Mouse (Mus musculus) spleen, adult 2 months (tissue): Measurements from ENCODE around the gene Zc3h12c. TPM values are rescaled to one million over a fixed set of nuclear protein-coding genes. Genes with fewer than 3 reads are reported as not detected.

ENCODE experiments used
- DNase-seq, 2 experiments: peaks; one replicate each; pipeline versions ENCODE4 v3.0.0 to v3.0.0-alpha.2; 2012 to 2021; ENCODE audit warnings: low spot score in 2 of 2, low read depth in 1 of 2
- H3K27ac ChIP-seq: fragments of 200-500 bp; 2 replicates; pipeline ENCODE4 v1.5.1; 2012; ENCODE audit warnings: low read length, inconsistent platforms; ENCODE audit not compliant: insufficient read depth
- H3K27me3 ChIP-seq: fragments of 200-500 bp; 2 replicates; pipeline ENCODE4 v1.6.1; 2012; ENCODE audit warnings: mild to moderate bottlenecking, moderate library complexity, low read length, inconsistent platforms; ENCODE audit not compliant: control insufficient read depth, insufficient read depth
- H3K36me3 ChIP-seq: fragments of 200-500 bp; 2 replicates; pipeline ENCODE4 v1.6.1; 2012; ENCODE audit warnings: mild to moderate bottlenecking, low read length, inconsistent platforms; ENCODE audit not compliant: control insufficient read depth, insufficient read depth
- H3K4me1 ChIP-seq: fragments of 200-500 bp; 2 replicates; pipeline ENCODE4 v1.6.1; 2011; ENCODE audit warnings: inconsistent platforms; ENCODE audit not compliant: control insufficient read depth, insufficient read depth, insufficient read length
- H3K4me3 ChIP-seq: fragments of 200-500 bp; 2 replicates; pipeline ENCODE4 v1.5.1; 2011; ENCODE audit warnings: mild to moderate bottlenecking, inconsistent platforms; ENCODE audit not compliant: insufficient read depth, insufficient read length; ENCODE audit errors: extremely low read depth
- CTCF ChIP-seq: fragments of 200-500 bp; IDR thresholded peaks from 2 replicates; pipeline ENCODE4 v1.5.1; 2011; ENCODE audit warnings: mild to moderate bottlenecking, inconsistent platforms; ENCODE audit not compliant: insufficient read depth, insufficient read length, insufficient replicate concordance; ENCODE audit errors: extremely low read depth
- POLR2A ChIP-seq: fragments of 200-500 bp; IDR thresholded peaks from 2 replicates; pipeline ENCODE4 v1.6.1; 2011; ENCODE audit warnings: low read depth, low read length, inconsistent platforms
- WGBS: fragments of 180-500 bp; shearing (Covaris S2); methylation state at CpG from one replicate; pipeline ENCODE4 v1.1.7; 2018; 5-methylcytosine and 5-hydroxymethylcytosine counted together
- polyA plus RNA-seq: library from polyadenylated mRNA; depleted of rRNA; stranded (reverse); fragments of >200 nt; gene quantifications from 2 replicates; pipeline ENCODE4 v1.2.3, GENCODE M21; 2012; rRNA removed

Zc3h12c gene
- polyA plus RNA-seq, result 1.4 and 1.7 TPM in 2 replicates

DNA sequence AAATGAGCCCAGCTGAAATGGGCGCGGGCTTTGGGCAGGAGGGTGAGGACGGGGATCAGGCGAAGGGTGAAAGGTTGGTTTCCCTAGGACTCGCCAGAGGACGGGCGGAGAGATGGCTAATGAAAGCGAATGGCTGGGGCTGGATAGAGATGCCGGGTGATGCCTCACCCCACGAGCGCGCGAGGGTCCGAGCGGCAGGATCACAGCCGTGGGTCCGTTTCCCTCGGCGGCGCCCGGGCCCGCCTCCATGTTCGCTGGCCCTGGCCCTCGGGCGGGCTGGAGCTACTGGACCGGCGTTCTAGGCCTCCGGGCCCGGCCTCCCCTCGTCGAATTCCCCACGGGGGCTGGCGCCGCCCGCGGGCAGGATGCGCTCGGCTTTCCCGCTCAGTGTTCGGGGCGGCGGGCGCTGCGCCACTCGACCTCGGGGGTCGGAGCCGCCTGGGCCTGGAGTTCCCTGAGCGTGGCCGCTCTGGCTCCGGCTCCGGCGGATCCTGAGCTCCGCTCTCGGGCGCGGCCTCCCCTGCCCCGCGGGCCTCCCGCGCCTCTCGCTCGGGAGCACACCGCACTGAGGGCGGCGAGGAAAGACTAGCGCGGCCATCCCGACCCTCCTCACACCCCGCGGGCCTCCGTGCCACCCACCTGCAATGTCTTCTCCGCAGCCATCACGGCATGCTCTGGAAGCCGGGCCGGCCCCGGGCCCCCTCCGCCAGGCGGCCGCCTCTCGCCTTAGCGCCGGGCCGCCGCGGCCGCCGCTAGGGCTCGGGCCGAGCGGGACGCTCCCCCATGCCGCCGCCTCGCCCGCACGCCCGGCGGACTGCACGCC is at the start of gene Zc3h12c:
Gene Zc3h12c (minus strand): TSS at position 710 of the 823 bp plus-strand sequence.
- DNase-seq, result peak in 1 of 2 experiments; percentile 19
- Histone ChIP-seq H3K27me3 (peaks cover 13% of the 10 kb centered on the region), H3K36me3 (no peaks in the 10 kb centered on the region), H3K27ac (peak within 1 kb of the TSS; percentile 61), H3K4me1 (peaks cover 14% of the 10 kb centered on the region), H3K4me3 (peak within 1 kb of the TSS; percentile 73)
- no peak for TF ChIP-seq CTCF
- TF ChIP-seq POLR2A, result no peak
- under 1% methylated on average over 100 of the region's 100 CpGs for WGBS

DNA sequence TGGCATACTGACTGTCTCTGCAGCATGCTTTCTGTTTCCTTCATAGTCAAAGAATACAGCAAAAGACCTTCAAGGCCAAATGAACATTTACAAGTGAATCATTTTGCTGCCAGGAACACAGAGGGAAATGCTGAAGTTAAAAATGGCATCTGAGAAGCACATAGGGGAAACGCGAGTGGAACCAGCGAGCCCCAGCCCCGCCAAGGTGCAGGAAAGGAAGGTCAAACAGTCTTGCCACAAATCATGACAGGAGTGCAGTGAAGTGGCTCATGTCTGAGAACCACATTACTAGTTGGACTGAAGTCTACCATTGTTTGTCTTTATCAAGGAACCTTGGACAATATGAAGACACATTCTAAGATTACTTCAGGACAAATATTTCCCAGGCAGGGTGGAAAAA is 49.3 kb upstream of the Zc3h12c start:
- DNase-seq, result no peak
- WGBS, result 8% methylated on average over 4 of the region's 4 CpGs
- TF ChIP-seq POLR2A, result no peak
- TF ChIP-seq CTCF, result no peak
- Histone ChIP-seq H3K36me3 (no peaks in the 10 kb centered on the region), H3K4me1 (no peaks in the 10 kb centered on the region), H3K4me3 (no peak overlapping the region), H3K27ac (no peak overlapping the region), H3K27me3 (no peaks in the 10 kb centered on the region)

DNA sequence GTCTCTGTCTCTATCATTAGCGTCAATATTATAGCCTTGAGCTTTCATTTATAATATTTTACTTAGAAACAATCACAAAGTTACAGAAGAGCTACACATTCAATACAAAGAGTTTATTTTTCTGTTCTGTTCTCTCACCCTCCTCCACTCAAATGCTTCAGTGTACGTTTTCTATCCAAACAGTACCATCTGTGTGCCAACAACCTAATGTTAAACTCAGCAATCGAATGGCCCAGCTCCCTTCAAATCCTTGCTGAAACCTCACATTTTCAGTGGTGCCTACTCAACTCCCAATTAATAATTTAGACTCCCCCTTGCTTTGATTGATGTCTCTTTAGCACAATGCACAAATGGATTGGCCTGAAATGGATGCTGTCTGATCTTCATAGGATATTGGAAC is 46.9 kb upstream of the Zc3h12c start:
- no peaks in the 10 kb centered on the region for H3K36me3 ChIP-seq
- no peak overlapping the region for H3K4me3 ChIP-seq
- no peak overlapping the region for H3K27ac ChIP-seq
- TF ChIP-seq CTCF (no peak), POLR2A (no peak)
- DNase-seq, result no peak
- H3K4me1 ChIP-seq, result no peaks in the 10 kb centered on the region
- no peaks in the 10 kb centered on the region for H3K27me3 ChIP-seq
- 93% methylated on average over 3 of the region's 3 CpGs for WGBS

DNA sequence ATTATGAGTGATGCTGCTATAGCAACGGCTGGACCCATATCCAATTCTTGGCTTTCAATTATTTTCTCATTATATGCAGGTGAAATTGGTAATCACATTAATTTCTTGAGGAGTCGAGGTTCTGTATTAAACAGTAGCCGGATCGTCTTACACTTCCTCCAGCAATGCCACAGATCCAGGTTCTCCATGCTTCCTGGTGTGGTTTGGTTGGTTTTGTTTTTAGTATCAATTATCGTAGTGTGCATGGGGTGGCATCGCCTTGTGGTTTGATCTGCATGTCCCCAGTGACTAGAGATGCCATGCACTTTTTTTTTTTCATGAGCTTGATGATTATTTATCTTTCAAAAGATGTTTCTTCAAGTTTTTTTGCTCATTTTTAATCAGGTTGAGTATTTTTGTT is 44.0 kb upstream of the Zc3h12c start:
- TF ChIP-seq CTCF, result no peak
- no peak for TF ChIP-seq POLR2A
- Histone ChIP-seq H3K27me3 (no peaks in the 10 kb centered on the region), H3K4me1 (no peaks in the 10 kb centered on the region), H3K27ac (no peak overlapping the region), H3K36me3 (no peaks in the 10 kb centered on the region), H3K4me3 (no peak overlapping the region)
- 81% methylated on average over 6 of the region's 6 CpGs for WGBS
- DNase-seq, result no peak

DNA sequence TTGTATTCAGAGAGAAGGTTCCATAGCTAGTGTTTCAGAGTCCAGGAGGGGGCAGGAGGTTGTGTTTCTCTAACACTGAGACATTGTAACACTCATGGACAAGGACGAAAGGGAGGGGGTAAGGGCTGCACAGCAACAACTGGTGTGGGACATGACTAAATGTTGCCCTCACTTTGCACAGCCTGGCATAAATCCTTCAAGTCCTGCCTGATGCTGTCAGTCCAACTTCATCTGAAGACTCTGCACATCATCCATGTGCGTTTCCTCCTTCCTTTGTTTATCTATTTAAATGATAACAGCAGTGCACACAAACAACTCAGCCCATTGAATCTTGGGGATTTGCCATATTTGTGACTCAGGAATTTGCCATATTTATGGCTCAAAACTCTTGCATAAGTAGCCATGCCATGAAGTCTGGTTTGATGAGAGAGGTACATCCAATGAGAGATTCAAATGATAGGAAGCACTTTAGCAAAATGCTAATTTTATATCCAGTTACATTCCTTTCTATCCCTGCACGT is 40.2 kb upstream of the Zc3h12c start:
- H3K27ac ChIP-seq, result no peak overlapping the region
- no peak for DNase-seq
- 86% methylated on average over 3 of the region's 3 CpGs for WGBS
- no peak overlapping the region for H3K4me3 ChIP-seq
- H3K36me3 ChIP-seq, result no peaks in the 10 kb centered on the region
- no peaks in the 10 kb centered on the region for H3K27me3 ChIP-seq
- TF ChIP-seq POLR2A, result no peak
- TF ChIP-seq CTCF, result no peak
- H3K4me1 ChIP-seq, result no peaks in the 10 kb centered on the region

DNA sequence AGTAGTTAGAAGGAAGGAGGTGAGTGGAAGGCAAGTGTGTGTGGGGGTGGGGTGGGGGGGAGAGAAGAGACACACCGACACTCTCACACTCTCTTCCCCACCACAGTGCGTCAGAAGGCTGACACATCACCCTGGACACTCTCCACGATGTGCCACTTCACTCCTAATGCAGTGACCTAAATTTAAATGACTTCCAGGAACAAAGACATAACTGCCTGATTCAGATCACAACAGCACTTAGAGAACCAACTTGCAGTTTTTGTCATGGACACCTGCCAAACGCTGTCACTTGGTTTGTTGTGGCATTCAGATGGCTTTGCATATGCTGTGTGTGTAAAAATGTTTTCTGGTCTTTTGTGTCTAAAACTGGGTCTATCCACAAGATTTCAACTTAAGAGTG is 34.8 kb upstream of the Zc3h12c start:
- H3K4me1 ChIP-seq, result no peaks in the 10 kb centered on the region
- H3K27me3 ChIP-seq, result no peaks in the 10 kb centered on the region
- no peak for DNase-seq
- WGBS, result 62% methylated on average over 4 of the region's 4 CpGs
- no peak overlapping the region for H3K27ac ChIP-seq
- TF ChIP-seq CTCF (no peak), POLR2A (no peak)
- no peaks in the 10 kb centered on the region for H3K36me3 ChIP-seq
- no peak overlapping the region for H3K4me3 ChIP-seq

DNA sequence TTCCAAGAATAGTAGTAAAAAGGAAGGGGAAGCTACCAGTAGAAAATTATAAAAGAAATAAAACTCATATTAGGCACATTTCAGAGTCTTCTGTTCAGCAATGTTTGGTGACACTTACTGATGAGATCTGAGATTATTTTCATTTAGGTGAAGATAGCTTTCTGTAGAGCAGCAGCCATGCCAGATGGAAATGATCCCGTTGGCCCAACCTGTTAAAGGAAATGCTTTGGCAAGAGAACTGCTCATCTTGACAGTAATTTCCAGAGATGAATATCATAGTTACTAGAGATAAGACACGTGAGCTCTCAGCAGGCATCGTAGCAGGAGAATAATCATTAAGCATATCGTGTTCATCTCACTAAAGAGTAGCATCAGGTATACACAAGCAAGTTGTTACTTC is 31.9 kb upstream of the Zc3h12c start:
- WGBS, result 86% methylated on average over 4 of the region's 4 CpGs
- TF ChIP-seq CTCF (no peak), POLR2A (no peak)
- no peaks in the 10 kb centered on the region for H3K4me1 ChIP-seq
- no peaks in the 10 kb centered on the region for H3K36me3 ChIP-seq
- no peak overlapping the region for H3K27ac ChIP-seq
- no peak for DNase-seq
- no peaks in the 10 kb centered on the region for H3K27me3 ChIP-seq
- no peak overlapping the region for H3K4me3 ChIP-seq
